Mouse (Mus musculus): ENCODE measurements around the gene Cpxm2.

GRCm38 (mm10) chr7:132181586-132182198 is 27.2 kb upstream of the Cpxm2 start:
- TF ChIP-seq POLR2AphosphoS5 (IDR thresholded peaks at IDR 0.05; ENCODE audit: insufficient replicate concordance, low read depth, low read length) (no peak), CTCF (IDR thresholded peaks at IDR 0.05; ENCODE audit: low read depth, low read length) (no peak), TAL1 (conservative IDR thresholded peaks at IDR 0.05; ENCODE audit: low read depth, low read length) (no peak), GATA2 (IDR thresholded peaks at IDR 0.05; ENCODE audit: borderline replicate concordance, low read depth, low read length) (no peak)

Measured in G1E (cell line).